In the genomic region with DNA sequence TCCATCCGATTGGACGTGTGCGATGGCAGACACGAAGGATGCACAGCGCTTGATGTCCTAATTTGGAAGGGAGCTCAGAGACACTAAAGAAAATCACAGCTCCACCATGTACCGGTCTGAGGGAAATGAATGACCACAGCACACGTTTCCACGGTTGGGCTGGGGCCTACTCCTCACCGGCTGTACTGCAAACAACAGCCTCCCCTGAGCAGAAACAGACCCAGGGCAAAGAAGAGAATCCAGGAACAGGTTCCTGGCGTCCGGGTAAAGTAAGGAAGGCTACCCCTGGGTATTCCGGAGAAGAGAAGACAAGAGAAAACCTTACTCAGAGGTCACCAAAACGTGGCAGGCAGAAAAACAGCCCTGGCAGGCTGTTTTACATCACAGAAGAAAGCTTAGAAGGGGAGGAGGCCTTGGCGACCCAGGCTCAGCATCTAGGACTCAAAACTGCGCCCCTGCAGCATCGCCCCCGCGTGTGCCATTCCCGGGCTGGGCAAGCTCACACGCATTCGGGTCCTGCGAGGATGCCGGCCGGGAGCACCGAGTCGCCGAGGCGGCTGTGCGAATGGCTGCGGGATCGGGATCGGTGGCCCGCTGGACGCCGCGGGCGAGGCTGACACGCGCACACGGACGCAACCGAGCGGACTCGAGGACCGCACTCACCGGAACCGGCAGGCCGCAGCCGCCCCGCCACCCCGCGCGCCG, we compare ENCODE assay signal across 8 mouse cellular contexts. TPM values are rescaled to one million over a fixed set of nuclear protein-coding genes. Genes with fewer than 3 reads are reported as not detected.
DNase-seq lines count a peak whose midpoint lies in the region; ATAC-seq and TF ChIP-seq lines count a peak whose summit lies in the region.

No protein-coding gene starts in this region.

- H3K27me3 ChIP-seq in heart, embryonic 11.5 days (ENCODE audit: control insufficient read depth, insufficient read depth, low read length) = no peaks in the 10 kb centered on the region; the same call in 1 of the 2 replicates
- H3K27me3 ChIP-seq in heart, postnatal 0 days (ENCODE audit: control insufficient read depth, insufficient read depth, low read length) = no peaks in the 10 kb centered on the region
- no peaks in the 10 kb centered on the region for H3K27me3 ChIP-seq in limb, embryonic 14.5 days (ENCODE audit: control insufficient read depth, insufficient read depth, low read length)
- no peaks in the 10 kb centered on the region for H3K27me3 ChIP-seq in neural tube, embryonic 13.5 days

- intact Hi-C loops in heart, postnatal 25 days (cut with DNase I) = no loop called here

- ATAC-seq in heart, embryonic 11.5 days (replicated peaks; ENCODE audit: insufficient number of reproducible peaks, low FRiP score, low TSS enrichment) = peak; percentile 61
- peak; percentile 56 for ATAC-seq in heart, postnatal 0 days (ENCODE audit: insufficient read depth, low read depth)
- ATAC-seq in limb, embryonic 14.5 days (ENCODE audit: low FRiP score, low read depth) = peak; percentile 74; the same call in 1 of the 2 replicates
- peak; percentile 78 for ATAC-seq in neural tube, embryonic 13.5 days (ENCODE audit: low read depth)

- H3K9me3 ChIP-seq in heart, embryonic 11.5 days (replicated peaks; ENCODE audit: control insufficient read depth, low read length) = no peaks in the 10 kb centered on the region
- H3K9me3 ChIP-seq in heart, postnatal 0 days (replicated peaks; ENCODE audit: control insufficient read depth, low read length) = no peaks in the 10 kb centered on the region
- no peaks in the 10 kb centered on the region for H3K9me3 ChIP-seq in limb, embryonic 14.5 days (ENCODE audit: control insufficient read depth, low read length)
- no peaks in the 10 kb centered on the region for H3K9me3 ChIP-seq in neural tube, embryonic 13.5 days

- peak overlapping the region; percentile 90 for H3K4me3 ChIP-seq in heart, embryonic 11.5 days (ENCODE audit: low read depth, low read length)
- H3K4me3 ChIP-seq in brown adipose tissue, adult 24 weeks (ENCODE audit: insufficient read depth, low read depth, low read length) = peak overlapping the region; percentile 91
- H3K4me3 ChIP-seq in heart, postnatal 0 days (ENCODE audit: low read depth, low read length) = peak overlapping the region; percentile 73
- H3K4me3 ChIP-seq in limb, embryonic 14.5 days (replicated peaks; ENCODE audit: low read length) = peak overlapping the region; percentile 84
- peak overlapping the region; percentile 85 for H3K4me3 ChIP-seq in neural tube, embryonic 13.5 days

- peak overlapping the region; percentile 85 for H3K9ac ChIP-seq in heart, embryonic 11.5 days (ENCODE audit: low read depth, low read length)
- peak overlapping the region; percentile 61 for H3K9ac ChIP-seq in heart, postnatal 0 days (replicated peaks; ENCODE audit: low read depth, low read length)
- H3K9ac ChIP-seq in limb, embryonic 14.5 days (ENCODE audit: low read depth, low read length, severe bottlenecking) = peak overlapping the region; percentile 85
- peak overlapping the region; percentile 90 for H3K9ac ChIP-seq in neural tube, embryonic 13.5 days

- H3K4me2 ChIP-seq in heart, embryonic 11.5 days = peak overlapping the region; percentile 92
- H3K4me2 ChIP-seq in heart, postnatal 0 days (ENCODE audit: low read depth, low read length) = peak overlapping the region; percentile 98
- peak overlapping the region; percentile 70 for H3K4me2 ChIP-seq in limb, embryonic 14.5 days (replicated peaks; ENCODE audit: low read depth, low read length, severe bottlenecking)
- H3K4me2 ChIP-seq in neural tube, embryonic 13.5 days = peak overlapping the region; percentile 80

- WGBS in heart, embryonic 11.5 days (ENCODE audit: insufficient replicate concordance) = 1% methylated on average over 53 of the region's 54 CpGs
- WGBS in heart, postnatal 0 days = under 1% methylated on average over 54 of the region's 54 CpGs
- 3% methylated on average over 31 of the region's 54 CpGs for WGBS in limb, embryonic 14.5 days
- WGBS in neural tube, embryonic 13.5 days = under 1% methylated on average over 54 of the region's 54 CpGs

- DNase-seq in heart, postnatal 25 days (ENCODE audit: low spot score) = no peak
- peak; percentile 58 for DNase-seq in CD4-positive, CD25-positive, alpha-beta regulatory T cell, adult 2 months (ENCODE audit: low read depth, low spot score)
- peak; percentile 14 for DNase-seq in heart, postnatal 0 days (ENCODE audit: low spot score)
- peak; percentile 40 for DNase-seq in limb, embryonic 14.5 days (ENCODE audit: low spot score)
- DNase-seq in thymus, postnatal 14 days = no peak

- TF ChIP-seq EP300 in heart, postnatal 0 days (IDR thresholded peaks at IDR 0.05; ENCODE audit: low read depth) = no peak

- peak overlapping the region; percentile 64 for H3K27ac ChIP-seq in heart, embryonic 11.5 days (ENCODE audit: low read depth, low read length)
- H3K27ac ChIP-seq in brown adipose tissue, adult 24 weeks (replicated peaks; ENCODE audit: low read depth, low read length) = no peak overlapping the region
- H3K27ac ChIP-seq in heart, postnatal 0 days (ENCODE audit: low read depth) = peak overlapping the region; percentile 62
- peak overlapping the region; percentile 46; the same call in 1 of the 2 replicates for H3K27ac ChIP-seq in limb, embryonic 14.5 days (replicated peaks; ENCODE audit: low read depth, low read length)
- peak overlapping the region; percentile 95 for H3K27ac ChIP-seq in neural tube, embryonic 13.5 days (replicated peaks)

- no peak for TF ChIP-seq POLR2A in limb, embryonic 14.5 days (IDR thresholded peaks at IDR 0.05; ENCODE audit: borderline replicate concordance, extremely low read depth, insufficient read depth, insufficient read length)

- no peak for TF ChIP-seq CTCF in heart, postnatal 0 days (IDR thresholded peaks at IDR 0.05; ENCODE audit: low read depth)

- no peaks in the 10 kb centered on the region for H3K36me3 ChIP-seq in heart, embryonic 11.5 days (ENCODE audit: control insufficient read depth, insufficient read depth, low read length)
- H3K36me3 ChIP-seq in heart, postnatal 0 days (replicated peaks; ENCODE audit: control insufficient read depth, insufficient read depth, low read length) = no peaks in the 10 kb centered on the region
- no peaks in the 10 kb centered on the region for H3K36me3 ChIP-seq in limb, embryonic 14.5 days (ENCODE audit: control insufficient read depth, insufficient read depth, low read length)
- H3K36me3 ChIP-seq in neural tube, embryonic 13.5 days = no peaks in the 10 kb centered on the region

- H3K4me1 ChIP-seq in heart, embryonic 11.5 days (ENCODE audit: control insufficient read depth, insufficient read depth, low read length) = peaks cover 10% of the 10 kb centered on the region
- H3K4me1 ChIP-seq in brown adipose tissue, adult 24 weeks (ENCODE audit: control insufficient read depth, insufficient read depth, insufficient read length, low read length) = no peaks in the 10 kb centered on the region
- H3K4me1 ChIP-seq in heart, postnatal 0 days (ENCODE audit: control insufficient read depth, insufficient read depth) = 0 out of 2 replicates have a peak, but pooled peaks cover 3% of the 10 kb centered on the region
- H3K4me1 ChIP-seq in limb, embryonic 14.5 days (ENCODE audit: control insufficient read depth, insufficient read depth, low read length) = 0 out of 2 replicates have a peak, but pooled peaks cover 5% of the 10 kb centered on the region
- peaks cover 51% of the 10 kb centered on the region for H3K4me1 ChIP-seq in neural tube, embryonic 13.5 days (replicated peaks)

RNA-seq across cellular contexts. Expression of a gene that starts 0.8 kb away (rescaled TPM):
- 5.3 and 5.8 TPM in 2 replicates for polyA plus RNA-seq in heart, embryonic 11.5 days (2014; fragmentation: Nextera tagmentation; extraction: Ambion mirVana)
- total RNA-seq in heart, postnatal 25 days (2021) = 1 to 10 TPM; 6.2 to 7.0 TPM
- polyA plus RNA-seq in brown adipose tissue, adult 24 weeks (2012; ENCODE audit: insufficient read depth, insufficient read length, missing spikeins) = 2.9 and 3.5 TPM in 2 replicates
- 3.5 and 3.6 TPM in 2 replicates for total RNA-seq in heart, postnatal 0 days (2014; rRNA removed; ENCODE audit: low replicate concordance)
- polyA plus RNA-seq in heart, postnatal 0 days (2015; fragmentation: Nextera tagmentation; extraction: Ambion mirVana) = 1.7 and 1.9 TPM in 2 replicates
- polyA plus RNA-seq in limb, embryonic 14.5 days (2012; rRNA removed) = 12.6 and 15.1 TPM in 2 replicates
- polyA plus RNA-seq in limb, embryonic 14.5 days (2014; fragmentation: Nextera tagmentation; extraction: Ambion mirVana) = 7.1 and 7.7 TPM in 2 replicates
- polyA plus RNA-seq in neural tube, embryonic 13.5 days (2015; fragmentation: Nextera tagmentation; extraction: Ambion mirVana) = 7.5 and 8.1 TPM in 2 replicates

RNA-seq across cellular contexts. Expression of a gene that starts 32.5 kb away (rescaled TPM):
- polyA plus RNA-seq in heart, embryonic 11.5 days (2014; fragmentation: Nextera tagmentation; extraction: Ambion mirVana) = 10.1 and 12.0 TPM in 2 replicates
- 10 to 100 TPM; 45.8 to 54.2 TPM for total RNA-seq in heart, postnatal 25 days (2021)
- 14.3 and 17.7 TPM in 2 replicates for polyA plus RNA-seq in brown adipose tissue, adult 24 weeks (2012; ENCODE audit: insufficient read depth, insufficient read length, missing spikeins)
- total RNA-seq in heart, postnatal 0 days (2014; rRNA removed; ENCODE audit: low replicate concordance) = 19.2 and 20.4 TPM in 2 replicates
- polyA plus RNA-seq in heart, postnatal 0 days (2015; fragmentation: Nextera tagmentation; extraction: Ambion mirVana) = 6.7 and 7.7 TPM in 2 replicates
- polyA plus RNA-seq in limb, embryonic 14.5 days (2012; rRNA removed) = 17.1 and 20.7 TPM in 2 replicates
- 17.0 and 21.8 TPM in 2 replicates for polyA plus RNA-seq in limb, embryonic 14.5 days (2014; fragmentation: Nextera tagmentation; extraction: Ambion mirVana)
- 11.8 and 14.5 TPM in 2 replicates for polyA plus RNA-seq in neural tube, embryonic 13.5 days (2015; fragmentation: Nextera tagmentation; extraction: Ambion mirVana)

Comparison
In these comparisons a context has a peak if more than half of its experiments do, and no peak if none do; other contexts are left out.
1. DNase-seq: peak in CD4-positive, CD25-positive, alpha-beta regulatory T cell, adult 2 months (single experiment), heart, postnatal 0 days (single experiment) and limb, embryonic 14.5 days (single experiment); none in heart, postnatal 25 days (single experiment) and thymus, postnatal 14 days (single experiment).
2. Peak in every context shown above with its lines, with median percentiles within 50 percentile points of each other: ATAC-seq, H3K4me2 ChIP-seq, H3K4me3 ChIP-seq and H3K9ac ChIP-seq.